Mouse (Mus musculus) MEL (cell line): ENCODE measurements at regions not wholly inside any gene's neighbourhood (a gene's known extent, or its start where the extent isn't known, plus 50 kb on each side); places are given as distances from the start of the nearest gene placed in this dataset.

Experiments used
- DNase-seq: peaks from one replicate; pipeline ENCODE4 v3.0.0; 2011; ENCODE audit warnings: low read depth, low spot score
- H3K27ac ChIP-seq: 2 replicates; pipeline ENCODE4 v1.5.1; 2012; ENCODE audit warnings: low read depth, mild to moderate bottlenecking, control low read depth, low read length, moderate library complexity; ENCODE audit not compliant: control insufficient read depth
- H3K27me3 ChIP-seq, 2 experiments: fragments of 150-350 bp in 1 of 2; sonication (generic) in 1 of 2; 2 replicates each; pipeline ENCODE4 v1.6.1; 2012; ENCODE audit warnings: low read length in 2 of 2, mild to moderate bottlenecking in 2 of 2, improper control_type of control experiment in 1 of 2, moderate library complexity in 1 of 2; ENCODE audit not compliant: insufficient read depth in 2 of 2, control insufficient read depth in 1 of 2
- H3K36me3 ChIP-seq, 2 experiments: 2 replicates each; pipeline ENCODE4 v1.6.1; 2012 to 2014; ENCODE audit warnings: low read length in 2 of 2, improper control_type of control experiment in 1 of 2, inconsistent platforms in 1 of 2, mild to moderate bottlenecking in 1 of 2; ENCODE audit not compliant: insufficient read depth in 2 of 2, control insufficient read depth in 1 of 2
- H3K4me1 ChIP-seq, 2 experiments: fragments of 150-350 bp in 1 of 2; sonication (generic) in 1 of 2; 2 replicates each; pipeline ENCODE4 v1.6.1; 2012; ENCODE audit warnings: low read length in 2 of 2, improper control_type of control experiment in 1 of 2, mild to moderate bottlenecking in 1 of 2; ENCODE audit not compliant: insufficient read depth in 2 of 2, control insufficient read depth in 1 of 2
- H3K4me3 ChIP-seq, 2 experiments: fragments of 150-350 bp in 1 of 2; sonication (generic) in 1 of 2; 2 replicates each; pipeline ENCODE4 v1.5.1; 2012; ENCODE audit warnings: low read depth in 2 of 2, low read length in 2 of 2, mild to moderate bottlenecking in 2 of 2, moderate library complexity in 2 of 2, control low read depth in 1 of 2, improper control_type of control experiment in 1 of 2; ENCODE audit not compliant: control insufficient read depth in 1 of 2, insufficient read depth in 1 of 2
- H3K79me2 ChIP-seq: 2 replicates; pipeline ENCODE4 v1.6.1; 2012; ENCODE audit warnings: mild to moderate bottlenecking, low read length, moderate library complexity; ENCODE audit not compliant: control insufficient read depth, poor library complexity, insufficient read depth
- H3K9ac ChIP-seq: 2 replicates; pipeline ENCODE4 v1.6.1; 2012; ENCODE audit warnings: low read depth, mild to moderate bottlenecking, control low read depth, low read length, moderate library complexity; ENCODE audit not compliant: control insufficient read depth, poor library complexity, severe bottlenecking
- H3K9me3 ChIP-seq: fragments of 150-350 bp; sonication (generic); replicated peaks from 2 replicates; pipeline ENCODE4 v1.6.1; 2012; ENCODE audit warnings: mild to moderate bottlenecking, low read length, improper control_type of control experiment, moderate library complexity; ENCODE audit not compliant: insufficient read depth
- BHLHE40 ChIP-seq: IDR thresholded peaks from 2 replicates; pipeline ENCODE4 v1.6.1; 2012; ENCODE audit warnings: low read depth, mild to moderate bottlenecking, inconsistent platforms, low read length, improper control_type of control experiment, borderline replicate concordance
- CHD2 ChIP-seq: IDR thresholded peaks from 2 replicates; pipeline ENCODE4 v1.6.1; 2011; ENCODE audit warnings: low read length, improper control_type of control experiment
- CTCF ChIP-seq, 3 experiments: IDR thresholded peaks in 2 of 3; conservative IDR thresholded peaks in 1 of 3; 2 replicates each; pipeline ENCODE4 v1.5.1; 2011 to 2012; ENCODE audit warnings: low read length in 3 of 3, low read depth in 2 of 3, mild to moderate bottlenecking in 2 of 3, improper control_type of control experiment in 1 of 3, inconsistent platforms in 1 of 3, mixed read lengths in 1 of 3, moderate library complexity in 1 of 3; ENCODE audit not compliant: control insufficient read depth in 1 of 3, insufficient read depth in 1 of 3, poor library complexity in 1 of 3, severe bottlenecking in 1 of 3
- ELF1 ChIP-seq: IDR thresholded peaks from 2 replicates; pipeline ENCODE4 v1.6.1; 2014; ENCODE audit warnings: low read depth, mild to moderate bottlenecking, inconsistent platforms, low read length, improper control_type of control experiment, moderate library complexity
- ETS1 ChIP-seq: IDR thresholded peaks from 2 replicates; pipeline ENCODE4 v1.6.1; 2012; ENCODE audit warnings: low read depth, mild to moderate bottlenecking, inconsistent platforms, low read length, improper control_type of control experiment, moderate library complexity
- GABPA ChIP-seq: IDR thresholded peaks from 2 replicates; pipeline ENCODE4 v1.6.1; 2012; ENCODE audit warnings: low read depth, mild to moderate bottlenecking, inconsistent platforms, low read length, improper control_type of control experiment, moderate library complexity
- JUND ChIP-seq: IDR thresholded peaks from 2 replicates; pipeline ENCODE4 v1.6.1; 2011; ENCODE audit warnings: low read depth, mild to moderate bottlenecking, improper control_type of control experiment, low read length
- MAFK ChIP-seq: IDR thresholded peaks from 2 replicates; pipeline ENCODE4 v1.6.1; 2011; ENCODE audit warnings: low read depth, mild to moderate bottlenecking, low read length, improper control_type of control experiment, borderline replicate concordance
- MAX ChIP-seq: IDR thresholded peaks from 2 replicates; pipeline ENCODE4 v1.6.1; 2011; ENCODE audit warnings: low read length, improper control_type of control experiment
- MXI1 ChIP-seq: IDR thresholded peaks from 2 replicates; pipeline ENCODE4 v1.6.1; 2011; ENCODE audit warnings: mild to moderate bottlenecking, low read depth, low read length, improper control_type of control experiment
- MYC ChIP-seq: IDR thresholded peaks from 2 replicates; pipeline ENCODE4 v1.6.1; 2011; ENCODE audit warnings: low read depth, mild to moderate bottlenecking, low read length, improper control_type of control experiment, moderate library complexity
- POLR2A ChIP-seq, 2 experiments: IDR thresholded peaks; 2 replicates each; pipeline ENCODE4 v1.6.1; 2011 to 2012; ENCODE audit warnings: low read length in 2 of 2, mild to moderate bottlenecking in 2 of 2, control low read depth in 1 of 2, improper control_type of control experiment in 1 of 2, low read depth in 1 of 2, moderate library complexity in 1 of 2; ENCODE audit not compliant: control insufficient read depth in 1 of 2, insufficient read depth in 1 of 2, poor library complexity in 1 of 2
- POLR2AphosphoS2 ChIP-seq: IDR thresholded peaks from 2 replicates; pipeline ENCODE4 v1.6.1; 2011; ENCODE audit warnings: low read length, improper control_type of control experiment
- POLR2AphosphoS5 ChIP-seq: IDR thresholded peaks from 2 replicates; pipeline ENCODE4 v1.6.1; 2012; ENCODE audit warnings: low read depth, borderline replicate concordance, mild to moderate bottlenecking, inconsistent platforms, low read length, moderate library complexity, mixed read lengths
- RCOR1 ChIP-seq: IDR thresholded peaks from 2 replicates; pipeline ENCODE4 v1.6.1; 2012; ENCODE audit warnings: low read depth, mild to moderate bottlenecking, inconsistent platforms, low read length, improper control_type of control experiment
- SIN3A ChIP-seq: IDR thresholded peaks from 2 replicates; pipeline ENCODE4 v1.6.1; 2012; ENCODE audit warnings: low read length, improper control_type of control experiment, inconsistent platforms
- TBP ChIP-seq: IDR thresholded peaks from 2 replicates; pipeline ENCODE4 v1.8.0; 2011; ENCODE audit warnings: low read depth, low read length, improper control_type of control experiment
- ZC3H11A ChIP-seq: IDR thresholded peaks from 2 replicates; pipeline ENCODE4 v1.6.1; 2012; ENCODE audit warnings: low read depth, mild to moderate bottlenecking, inconsistent platforms, low read length, improper control_type of control experiment
- ZMIZ1 ChIP-seq: IDR thresholded peaks from 2 replicates; pipeline ENCODE4 v1.6.1; 2012; ENCODE audit warnings: low read depth, mild to moderate bottlenecking, inconsistent platforms, low read length, improper control_type of control experiment, moderate library complexity
- ZNF384 ChIP-seq: IDR thresholded peaks from 2 replicates; pipeline ENCODE4 v1.6.1; 2012; ENCODE audit warnings: low read depth, mild to moderate bottlenecking, inconsistent platforms, low read length, improper control_type of control experiment

DNA sequence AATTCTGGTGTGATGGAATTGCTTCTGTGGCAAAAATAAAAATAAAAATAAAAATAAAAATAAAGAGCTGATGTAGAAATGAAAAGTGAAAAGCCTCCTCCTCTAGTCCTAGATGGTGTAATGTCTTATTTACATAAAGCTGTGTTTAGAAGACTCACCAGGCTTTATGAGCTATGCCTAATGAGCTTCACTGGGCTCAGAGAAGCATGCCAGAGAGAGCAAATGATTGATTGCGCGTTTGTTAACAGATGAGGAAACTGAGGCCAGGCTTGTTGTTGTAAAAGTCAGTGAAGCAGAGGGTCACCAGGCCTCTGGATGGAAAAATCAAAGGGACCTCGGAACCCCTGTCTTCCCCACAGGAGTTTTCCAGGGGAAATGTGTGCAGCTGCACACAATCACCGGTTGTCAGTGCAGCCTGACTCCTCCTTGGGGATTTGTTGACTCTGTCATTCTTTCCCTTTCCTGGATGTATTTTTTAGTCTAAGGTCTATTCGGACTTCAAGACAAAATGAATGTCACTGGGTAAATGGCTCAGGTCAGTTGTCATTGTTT is 213.8 kb downstream of the Stim2 start:
- H3K4me3 ChIP-seq, result no peak overlapping the region
- no peak for DNase-seq
- no peaks in the 10 kb centered on the region for H3K9me3 ChIP-seq
- H3K79me2 ChIP-seq, result no peaks in the 10 kb centered on the region
- H3K36me3 ChIP-seq, result no peaks in the 10 kb centered on the region
- no peak overlapping the region for H3K9ac ChIP-seq
- no peaks in the 10 kb centered on the region for H3K4me1 ChIP-seq
- H3K27me3 ChIP-seq, result no peaks in the 10 kb centered on the region
- no peak overlapping the region for H3K27ac ChIP-seq
- no peak for TF ChIP-seq RCOR1
- TF ChIP-seq CHD2, result no peak
- TF ChIP-seq ZMIZ1, result no peak
- no peak for TF ChIP-seq MAX
- no peak for TF ChIP-seq ZC3H11A
- TF ChIP-seq ZNF384, result no peak
- TF ChIP-seq BHLHE40, result no peak
- no peak for TF ChIP-seq CTCF (IDR thresholded peaks at IDR 0.05 in 2 of 3, conservative IDR thresholded peaks at IDR 0.05 in 1 of 3; ENCODE audit: control insufficient read depth in 1 of 3, insufficient read depth in 1 of 3, low read depth in 2 of 3, low read length in 3 of 3, poor library complexity in 1 of 3, severe bottlenecking in 1 of 3)
- no peak for TF ChIP-seq POLR2A (IDR thresholded peaks at IDR 0.05; ENCODE audit: control insufficient read depth in 1 of 2, insufficient read depth in 1 of 2, low read depth in 1 of 2, low read length in 2 of 2, poor library complexity in 1 of 2)
- TF ChIP-seq POLR2AphosphoS5, result no peak

- Histone ChIP-seq H3K27me3 (no peaks in the 10 kb centered on the region), H3K4me1 (no peaks in the 10 kb centered on the region), H3K9ac (no peak overlapping the region), H3K79me2 (no peaks in the 10 kb centered on the region), H3K4me3 (no peak overlapping the region), H3K9me3 (no peaks in the 10 kb centered on the region), H3K36me3 (no peaks in the 10 kb centered on the region), H3K27ac (no peak overlapping the region)
- TF ChIP-seq GABPA (no peak), POLR2A (IDR thresholded peaks at IDR 0.05; ENCODE audit: control insufficient read depth in 1 of 2, insufficient read depth in 1 of 2, low read depth in 1 of 2, low read length in 2 of 2, poor library complexity in 1 of 2) (no peak), MAFK (no peak), CTCF (IDR thresholded peaks at IDR 0.05 in 2 of 3, conservative IDR thresholded peaks at IDR 0.05 in 1 of 3; ENCODE audit: control insufficient read depth in 1 of 3, insufficient read depth in 1 of 3, low read depth in 2 of 3, low read length in 3 of 3, poor library complexity in 1 of 3, severe bottlenecking in 1 of 3) (no peak), JUND (no peak), MXI1 (no peak), MYC (no peak), POLR2AphosphoS2 (no peak), ELF1 (no peak), SIN3A (no peak), MAX (no peak), ZMIZ1 (no peak), ETS1 (no peak), TBP (no peak), ZC3H11A (no peak)
- no peak for DNase-seq
Observed at GRCm38 (mm10) chr5:54225031-54225430, 226.7 kb downstream of the Stim2 start.
